Mouse (Mus musculus) ES-CJ7 (cell line): ENCODE data around the gene Il17rb.

Experiments
- DNase-seq: peaks from one replicate; pipeline ENCODE4 v3.0.0; 2011; ENCODE audit warnings: low read depth, low spot score

The Il17rb gene

DNA sequence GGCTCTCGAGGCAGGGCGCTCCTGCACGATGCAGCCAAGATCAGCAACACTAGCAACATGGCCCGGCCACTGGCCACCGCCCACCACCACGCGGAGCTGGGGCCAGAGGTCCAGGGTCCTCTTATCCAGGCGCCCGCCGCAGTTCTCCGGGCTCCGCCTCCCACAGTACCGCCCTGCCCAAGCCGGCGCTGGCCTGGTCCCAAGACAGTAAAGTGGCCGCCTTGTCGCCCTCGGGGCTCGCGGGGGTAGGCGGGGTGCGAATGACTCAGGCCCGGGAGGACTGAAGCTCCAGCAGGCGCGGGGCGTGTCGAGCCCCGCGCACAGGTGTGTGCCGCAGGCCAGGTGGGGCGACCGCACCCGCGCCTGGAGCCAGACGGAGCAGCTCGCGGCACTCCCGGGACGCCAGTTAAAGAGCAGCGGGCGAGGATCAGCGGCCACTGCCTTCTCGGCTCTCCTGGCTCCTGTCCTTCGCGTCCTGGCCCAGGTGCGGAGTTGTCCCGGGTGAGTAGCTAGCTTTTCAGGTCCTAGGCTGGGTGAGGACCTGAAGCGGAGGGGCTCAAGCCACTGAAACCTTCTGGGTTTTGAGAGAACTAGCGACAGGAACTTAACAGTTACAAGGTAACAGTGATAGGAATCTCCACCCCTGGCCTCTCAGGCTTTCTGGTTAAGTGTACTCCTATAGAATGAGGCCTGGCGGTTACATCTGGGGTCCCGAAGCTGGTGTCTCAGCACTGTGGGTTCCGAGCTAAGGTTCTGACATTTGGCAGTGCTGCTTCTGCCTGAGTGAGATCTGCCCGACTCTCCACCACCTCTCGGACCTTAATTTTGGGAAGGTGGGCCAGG lies at the start of gene Il17rb, which contains the start of gene Chdh:
Il17rb (minus strand) TSS at position 164 of the 843 bp plus-strand sequence.
Chdh (plus strand) TSS at position 291 of the 843 bp plus-strand sequence.
- DNase-seq = no peak

DNA sequence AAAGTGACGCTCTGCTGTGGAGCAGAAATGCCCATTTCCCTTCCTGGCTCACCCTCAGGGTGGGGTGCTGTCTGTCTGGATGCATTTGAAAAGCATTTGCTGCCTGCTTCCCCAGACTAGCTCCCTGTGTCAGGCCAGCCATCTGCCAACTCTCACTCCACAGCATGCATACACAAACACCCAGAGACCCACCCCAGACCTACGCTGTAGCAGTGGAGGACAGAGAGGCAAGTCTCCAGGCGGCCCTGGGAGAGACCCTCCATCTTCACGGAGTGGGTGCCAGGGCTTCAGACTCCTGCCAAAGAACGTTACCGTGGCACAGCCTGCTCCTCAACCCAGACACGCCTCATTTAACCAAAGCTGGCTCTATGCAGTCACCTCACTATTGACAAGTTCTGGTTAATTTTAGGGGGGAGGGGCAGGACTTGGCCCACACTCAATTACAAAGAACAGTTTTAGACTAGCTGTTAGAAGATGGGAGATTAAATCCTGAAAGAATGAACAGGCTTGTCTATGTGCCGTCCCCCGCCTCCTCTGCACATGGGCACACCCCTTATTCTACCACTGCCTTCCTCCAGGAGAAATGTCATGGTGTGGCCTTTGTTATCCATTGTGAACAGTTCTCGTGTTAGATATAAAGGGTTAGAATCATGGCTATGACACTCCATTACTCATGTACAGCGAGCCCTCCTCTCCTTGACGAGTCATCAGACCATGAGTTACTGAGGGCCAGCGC lies 47.5 kb upstream of the Il17rb start:
- DNase-seq = peak; percentile 10

DNA sequence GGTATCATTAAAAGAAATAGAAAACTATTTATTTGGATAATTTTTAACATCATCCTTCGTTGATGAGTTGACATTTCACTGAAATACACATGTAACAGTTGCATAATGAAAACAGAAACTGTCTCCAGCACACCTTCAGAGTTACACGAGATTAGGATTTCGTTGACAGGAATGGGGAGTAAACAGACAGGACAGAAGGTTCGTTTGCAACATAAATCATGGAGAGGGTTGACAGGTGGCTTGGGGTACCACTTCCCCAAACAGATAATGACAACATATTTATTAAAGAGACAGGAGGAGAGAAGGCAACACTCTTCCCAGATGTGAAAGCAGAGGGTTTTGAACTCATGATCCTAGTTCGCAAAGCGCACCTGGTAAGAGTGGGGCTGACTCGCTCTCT lies 46.2 kb upstream of the Il17rb start:
- DNase-seq = no peak

DNA sequence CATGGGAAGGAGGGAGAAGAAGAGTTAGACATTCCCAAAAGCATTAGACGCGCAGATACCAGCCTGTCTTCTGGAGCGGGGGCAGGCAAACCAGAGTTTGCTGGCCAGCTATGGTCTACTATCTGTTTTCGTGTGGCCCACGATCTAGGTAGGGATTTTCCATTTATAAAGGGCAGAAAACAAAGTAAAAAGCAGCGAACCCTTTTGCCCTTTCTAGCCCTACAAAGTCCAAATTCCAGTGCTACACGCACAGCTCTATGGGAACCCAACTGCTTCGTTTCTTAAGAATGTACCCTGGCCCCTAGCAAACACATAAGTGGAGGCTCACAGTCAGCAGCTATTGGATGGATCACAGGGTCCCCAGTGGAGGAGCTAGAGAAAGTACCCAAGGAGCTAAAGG lies 41.6 kb upstream of the Il17rb start:
- DNase-seq = no peak

DNA sequence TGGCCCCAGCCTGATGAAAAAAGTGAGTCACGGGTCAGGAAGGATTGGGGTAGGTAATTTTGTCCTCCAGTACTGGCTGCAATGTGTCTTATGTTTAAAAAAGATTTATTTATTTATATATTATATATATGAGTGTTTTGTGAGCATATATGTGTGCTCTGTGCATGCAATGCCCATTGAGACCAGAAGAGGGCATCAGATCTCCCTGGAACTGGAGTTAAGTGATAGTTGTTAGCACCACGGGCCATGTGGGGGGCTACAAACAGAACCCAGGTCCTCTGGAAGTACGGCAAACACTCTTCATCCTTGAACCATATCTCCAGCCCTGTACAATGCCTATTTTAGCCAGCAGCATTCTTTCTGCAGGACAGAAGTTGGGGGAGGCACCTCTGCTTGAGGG lies 39.4 kb upstream of the Il17rb start:
- peak; percentile 27 for DNase-seq

DNA sequence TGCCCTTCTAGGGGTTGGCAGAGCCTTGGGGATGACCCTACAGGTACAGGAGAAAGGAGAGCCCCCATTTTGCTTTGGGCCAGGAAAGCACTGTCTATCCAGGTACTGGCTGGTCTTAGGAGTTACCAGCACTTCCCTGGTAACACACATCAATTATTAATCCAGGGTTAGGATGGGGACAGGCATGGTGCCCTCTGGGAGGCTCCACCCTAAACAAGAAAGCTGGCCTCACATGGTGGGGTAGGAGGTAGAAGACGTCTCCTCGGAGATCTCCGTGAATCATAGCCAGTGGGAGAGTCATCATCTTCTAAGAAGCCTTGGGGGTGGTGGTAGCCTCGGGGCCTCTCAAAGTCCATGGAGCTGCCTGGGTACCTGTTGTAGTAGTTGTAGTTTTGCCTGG lies 38.3 kb upstream of the Il17rb start:
- DNase-seq = no peak

DNA sequence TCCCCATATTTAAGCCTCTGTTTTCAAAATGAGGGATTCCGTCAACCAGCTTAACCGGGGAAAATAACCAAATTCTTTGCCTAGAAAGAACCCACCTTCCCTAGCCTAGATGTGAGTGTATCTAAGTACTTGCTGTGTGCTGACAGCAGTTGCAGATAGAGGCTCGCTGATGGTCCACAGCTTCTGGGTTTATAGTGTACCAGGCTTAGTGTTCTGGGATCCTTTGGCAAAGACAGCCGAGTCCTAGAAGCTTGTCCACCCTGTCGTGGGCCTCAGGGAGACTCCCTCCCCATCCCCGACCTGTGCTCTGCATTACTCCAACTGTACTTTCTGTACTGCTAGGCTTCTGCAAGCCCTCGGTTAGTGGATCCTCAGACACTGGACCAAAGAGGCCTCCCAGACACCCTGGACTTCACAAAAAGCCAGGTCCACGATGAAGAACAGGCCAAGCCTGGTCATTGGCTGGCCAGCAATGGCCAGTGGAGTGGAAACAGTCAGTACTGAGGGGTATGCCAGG lies 37.1 kb upstream of the Il17rb start:
- no peak for DNase-seq

DNA sequence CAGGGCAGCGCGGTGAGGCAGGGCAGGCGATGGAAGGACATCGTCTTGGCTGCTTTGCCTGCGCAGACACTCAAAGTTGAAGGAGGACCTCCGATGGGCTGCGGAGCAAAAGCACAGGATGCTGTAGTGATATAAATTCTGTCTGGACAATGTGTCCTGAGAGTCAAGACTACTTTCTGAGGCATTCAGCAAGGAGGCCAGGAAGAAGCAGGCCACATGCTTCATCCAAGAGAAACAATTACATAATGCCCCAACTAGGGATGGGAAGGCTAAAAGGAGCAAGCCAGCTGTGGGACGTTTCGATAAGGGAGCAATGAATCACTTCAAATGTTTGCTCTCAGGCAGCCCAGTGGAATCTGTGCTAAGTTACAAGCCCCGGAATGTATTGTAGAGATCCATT lies 36.5 kb upstream of the Il17rb start:
- DNase-seq = no peak

DNA sequence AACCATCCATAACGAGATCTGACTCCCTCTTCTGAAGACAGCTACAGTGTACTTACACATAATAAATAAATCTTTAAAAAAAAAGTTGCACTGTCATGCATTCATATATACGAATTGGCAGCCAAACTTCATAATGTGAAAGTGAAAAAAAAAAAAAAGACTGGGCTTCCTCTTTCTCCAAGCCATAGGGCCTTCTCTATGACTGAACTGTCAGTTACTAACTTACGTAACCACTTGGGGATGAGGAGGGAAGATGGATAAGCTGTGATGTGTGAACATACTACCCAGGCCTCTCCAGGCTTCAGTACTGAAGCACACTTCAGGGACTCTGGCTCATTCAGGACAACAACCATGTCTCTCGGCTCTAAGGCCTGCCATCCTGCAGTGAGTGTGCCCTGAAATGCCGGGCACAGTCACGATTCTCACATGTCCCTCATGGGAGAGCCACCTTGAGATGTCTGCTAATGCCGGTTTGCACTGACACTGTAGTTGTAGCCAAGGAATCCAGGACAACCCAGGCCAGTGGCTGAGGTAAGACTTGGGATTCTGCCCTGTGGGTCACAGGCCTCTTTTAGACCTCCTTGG lies 34.8 kb upstream of the Il17rb start:
- no peak for DNase-seq

DNA sequence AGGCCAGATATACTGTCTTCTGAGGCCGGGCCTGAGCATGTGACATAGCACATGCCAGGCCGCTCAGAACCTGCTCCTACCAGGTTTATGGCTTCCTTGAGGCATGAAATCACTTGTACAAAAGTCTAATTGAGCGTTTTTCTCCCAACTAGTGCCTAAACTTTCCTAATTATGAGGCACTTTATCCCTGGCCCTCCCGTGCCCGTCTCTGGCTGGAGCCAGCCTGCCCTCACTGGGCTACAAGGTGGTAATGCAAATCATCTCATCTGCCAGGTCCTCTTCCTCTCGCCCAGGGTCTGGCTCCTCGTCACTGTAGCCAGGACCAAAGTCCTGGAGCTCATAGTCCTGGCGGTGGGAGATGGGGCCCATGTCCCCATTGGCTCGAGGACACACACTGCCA lies 33.1 kb upstream of the Il17rb start:
- no peak for DNase-seq

DNA sequence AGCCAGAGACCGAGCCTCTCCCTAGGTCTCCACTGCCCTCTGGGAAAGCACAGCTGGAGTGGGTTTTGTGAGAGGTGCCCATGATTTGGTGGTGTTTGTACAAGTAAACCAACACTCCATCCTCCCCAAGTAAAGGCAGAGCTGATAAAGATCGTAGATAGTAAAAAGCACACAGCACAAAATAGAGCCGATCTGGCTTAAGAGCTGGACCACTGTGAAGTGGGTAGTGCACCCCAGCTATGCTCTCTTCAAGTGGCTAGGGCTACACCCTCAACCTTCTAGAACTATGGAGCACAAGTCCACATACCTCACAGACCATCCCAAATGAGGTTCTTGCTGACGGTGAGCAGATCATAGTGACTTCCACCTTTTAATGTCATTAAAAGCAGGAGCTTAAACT lies 30.7 kb upstream of the Il17rb start:
- DNase-seq = no peak

DNA sequence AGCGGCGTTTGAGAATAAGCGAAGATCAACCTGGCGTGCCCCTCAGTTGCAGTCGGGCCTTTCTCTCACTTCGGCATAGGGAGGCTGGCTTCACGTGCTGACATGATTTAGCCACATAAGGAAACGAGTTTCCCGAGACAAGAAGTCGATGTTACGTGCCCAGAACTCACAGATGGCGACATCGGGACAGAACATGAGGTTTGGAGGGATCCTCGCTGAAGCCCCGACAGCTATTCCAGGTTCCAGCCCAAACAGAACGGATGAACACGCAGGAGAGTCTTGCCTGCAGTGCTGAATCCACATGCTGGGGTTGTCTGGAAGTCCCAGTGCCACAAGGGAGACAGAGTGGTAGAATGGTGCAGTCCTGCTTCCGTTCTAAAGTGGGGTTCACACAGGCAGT lies 29.7 kb upstream of the Il17rb start:
- DNase-seq = no peak

DNA sequence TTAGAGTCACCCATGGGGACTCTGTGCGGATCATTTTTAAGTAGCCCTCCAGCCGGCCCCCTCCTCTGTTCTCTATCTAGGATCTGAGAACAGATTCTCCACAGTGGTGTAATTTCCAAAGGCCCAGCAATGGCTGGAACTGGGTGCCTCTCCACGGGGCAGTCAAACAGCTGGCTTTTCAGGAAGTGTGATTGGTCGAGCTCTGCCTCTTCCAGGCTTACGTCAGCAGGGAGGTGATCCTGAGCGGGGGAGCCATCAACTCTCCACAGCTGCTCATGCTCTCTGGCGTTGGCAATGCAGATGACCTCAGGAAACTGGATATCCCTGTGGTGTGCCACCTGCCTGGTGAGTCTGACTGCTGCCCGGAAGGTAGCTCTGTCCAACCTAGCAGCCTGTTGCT lies 24.7 kb upstream of the Il17rb start:
- no peak for DNase-seq

DNA sequence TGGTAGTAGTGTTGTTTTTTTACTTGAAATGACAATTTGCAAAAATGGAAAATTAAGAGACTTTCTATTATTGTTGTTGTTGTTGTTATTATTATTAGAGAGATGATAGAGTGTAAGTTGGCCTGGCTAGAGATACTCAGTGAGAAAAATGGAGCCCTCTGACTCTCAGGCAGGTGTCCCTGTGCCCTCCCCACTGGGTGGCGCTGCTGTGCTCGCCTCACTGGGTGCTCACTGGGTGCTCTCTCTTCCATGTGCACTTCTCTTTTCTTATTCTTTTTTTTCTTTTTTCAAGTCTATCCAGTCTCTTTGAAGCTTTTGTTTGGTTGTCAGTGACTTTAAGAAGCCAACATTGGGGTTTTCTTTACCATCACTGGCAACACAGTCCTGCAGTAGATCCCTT lies 18.7 kb upstream of the Il17rb start:
- DNase-seq = peak; percentile 20

DNA sequence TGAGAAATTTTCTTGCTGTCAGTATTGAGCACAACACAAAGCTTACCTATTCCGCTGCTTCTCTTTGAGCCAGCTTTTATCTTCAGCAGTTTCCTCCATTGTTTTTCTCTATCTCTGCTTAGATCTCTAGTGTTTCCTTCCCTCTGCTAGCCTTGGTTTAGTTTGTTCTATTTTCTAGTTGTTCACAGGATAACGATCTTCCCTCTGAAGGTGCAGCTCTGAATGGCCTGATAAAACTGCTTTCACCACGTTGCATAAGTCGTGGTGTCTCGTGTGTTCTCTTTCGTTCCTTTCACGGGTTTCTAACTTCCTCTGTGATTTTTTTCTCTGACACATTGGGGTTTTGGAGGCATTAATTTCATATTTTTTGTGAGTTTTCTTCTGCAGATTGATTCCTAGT lies 15.7 kb upstream of the Il17rb start:
- no peak for DNase-seq

DNA sequence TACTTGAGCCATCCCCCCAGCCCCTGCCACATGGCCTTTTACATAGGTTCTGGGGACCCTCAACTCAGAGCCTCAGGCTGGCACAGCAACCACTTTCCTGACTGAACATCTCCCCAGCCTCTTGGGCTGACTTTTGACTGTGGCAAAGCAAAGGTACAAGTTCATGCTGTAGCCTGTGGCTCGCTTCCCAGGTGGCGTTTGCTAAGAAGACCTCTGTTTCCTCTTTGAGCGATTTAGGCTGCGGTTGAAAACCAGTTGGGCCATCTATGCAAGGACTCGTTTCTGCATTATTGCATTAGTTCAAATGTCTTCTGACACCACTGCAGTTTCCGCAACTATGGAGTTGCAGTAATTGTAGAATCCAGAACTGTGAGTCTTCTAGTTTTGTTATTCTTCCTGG lies 13.8 kb upstream of the Il17rb start:
- DNase-seq = no peak

DNA sequence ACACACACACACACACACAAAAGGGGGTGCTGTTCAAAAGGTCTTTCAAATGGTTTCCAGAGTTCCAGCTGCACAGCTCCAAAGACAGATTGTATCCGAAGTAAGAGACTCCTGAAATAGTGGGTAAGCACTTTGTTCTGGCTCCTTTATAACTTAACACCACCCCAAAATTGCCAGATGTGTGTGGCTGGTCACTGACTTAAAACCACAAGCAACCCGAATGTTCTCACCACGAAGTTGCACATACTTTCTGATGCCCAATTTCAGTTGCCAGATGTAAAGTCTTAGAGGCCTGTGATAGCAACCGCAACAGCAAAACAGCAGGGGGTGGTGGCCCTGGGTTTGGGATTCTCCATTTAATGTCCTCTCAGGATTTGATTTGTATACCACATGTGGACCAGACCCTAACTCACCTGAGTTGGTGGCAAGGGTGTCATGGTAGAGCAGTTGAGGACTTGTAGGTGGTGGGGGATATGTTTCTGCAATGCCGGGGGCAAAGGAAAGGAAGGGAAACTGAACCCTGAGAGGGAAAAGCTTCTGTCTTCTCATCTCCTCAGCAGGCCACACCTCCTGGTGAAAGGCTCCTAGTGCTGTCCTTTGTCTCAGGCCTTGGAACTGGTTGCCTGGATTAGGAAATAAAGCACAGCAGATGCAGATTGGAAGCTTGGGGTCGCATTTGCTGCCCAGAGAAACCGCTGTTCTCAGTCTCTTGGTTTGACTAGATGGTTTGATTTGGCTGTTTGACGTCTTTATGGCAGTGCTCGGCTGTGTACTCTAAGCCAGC lies 11.3 kb upstream of the Il17rb start:
- no peak for DNase-seq

DNA sequence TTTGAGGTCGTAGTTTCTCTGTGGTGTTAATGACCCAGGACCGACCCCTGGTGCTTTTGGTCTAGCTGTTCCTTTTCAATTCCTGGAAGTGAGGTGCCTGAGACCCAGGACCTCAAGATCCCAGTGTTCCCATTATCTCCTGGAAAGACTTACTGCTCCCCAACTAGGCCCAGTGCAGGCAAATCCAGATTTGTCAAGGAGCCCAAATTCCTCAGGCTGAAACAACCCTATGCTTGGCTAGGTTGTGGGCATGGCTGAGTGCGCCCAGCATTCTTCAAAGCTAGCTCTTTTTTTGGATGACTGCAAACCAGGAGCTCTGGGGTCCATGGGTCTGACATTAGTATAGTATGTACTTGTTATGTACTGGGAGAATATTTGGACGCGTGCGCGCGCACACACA lies 10.7 kb upstream of the Il17rb start:
- no peak for DNase-seq

DNA sequence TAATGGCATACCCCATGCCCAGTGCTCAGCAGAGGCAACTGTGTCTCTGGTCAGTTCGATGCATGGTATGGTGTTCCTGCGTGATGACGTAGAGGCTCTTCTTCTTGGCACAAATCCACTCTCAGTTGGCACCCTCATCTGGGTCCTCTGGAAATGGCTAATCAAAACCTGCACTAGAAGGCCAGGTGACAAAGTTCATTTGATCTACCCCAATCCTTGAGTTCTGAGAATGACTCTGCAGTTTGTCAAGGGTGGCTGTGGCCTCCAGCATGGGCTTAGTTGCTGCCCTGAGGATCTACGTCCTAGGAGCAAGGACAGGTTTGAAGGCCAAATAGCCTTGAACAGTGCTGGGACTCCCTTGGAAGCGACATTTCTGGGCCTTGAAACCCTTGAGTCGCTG lies 10.2 kb upstream of the Il17rb start:
- no peak for DNase-seq

DNA sequence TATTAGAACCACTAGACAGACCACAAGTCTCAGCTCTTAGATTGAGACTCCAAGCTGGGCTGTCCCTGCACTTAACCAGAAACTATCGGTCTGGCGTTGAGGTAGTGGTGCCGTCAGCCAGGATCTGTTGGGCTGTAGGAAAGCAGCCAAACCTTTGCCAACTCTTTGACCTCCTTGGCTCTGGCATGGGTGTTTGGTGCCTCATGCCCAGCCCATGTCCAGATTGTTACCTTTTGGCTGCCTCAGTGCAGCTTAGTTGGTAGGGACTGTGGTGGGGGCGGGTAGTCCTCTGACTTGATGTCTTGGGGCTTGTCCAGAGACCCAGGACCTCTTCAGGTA lies 9.7 kb upstream of the Il17rb start:
- no peak for DNase-seq

DNA sequence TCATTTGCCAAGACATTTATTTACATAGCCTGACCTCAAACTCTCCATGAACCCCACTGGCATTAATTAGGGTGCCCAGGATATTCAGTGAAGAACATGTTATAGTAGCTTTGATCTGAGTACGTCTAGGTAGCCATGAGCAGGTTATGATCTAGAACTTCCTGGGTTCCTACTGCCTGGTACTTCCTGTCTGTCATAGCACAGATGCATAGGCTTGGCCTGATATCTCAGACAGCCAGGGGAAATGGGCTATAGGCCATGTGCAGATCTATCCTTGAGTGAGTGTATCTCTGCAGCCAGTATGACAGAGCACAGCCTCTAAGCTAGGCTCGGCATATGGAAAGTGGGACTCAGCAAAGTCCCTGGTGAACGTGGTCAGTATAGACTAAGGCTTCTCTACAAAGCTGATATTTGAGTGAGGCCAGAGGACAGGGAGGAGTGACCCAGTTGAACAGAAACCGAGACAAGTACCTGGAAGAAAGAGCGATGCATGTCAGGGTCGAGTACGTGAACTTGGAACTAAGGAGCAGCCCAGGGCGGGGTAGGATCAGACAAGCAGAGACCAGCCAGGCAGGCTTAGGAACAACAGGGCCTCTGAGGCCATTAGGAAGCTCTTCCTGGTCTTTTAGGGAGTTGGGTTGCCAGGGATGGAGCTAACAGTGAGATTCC lies 9.2 kb upstream of the Il17rb start:
- no peak for DNase-seq
